Mouse (Mus musculus): Measurements from ENCODE around the gene Tubgcp2.

Gene Tubgcp2

GRCm38 (mm10) chr7:140047811-140048311, 11.4 kb upstream of the Tubgcp2 start:
- DNase-seq (ENCODE audit: low spot score) = no peak

- DNase-seq (ENCODE audit: low spot score) = no peak
Observed at GRCm38 (mm10) chr7:140045546-140045945, 9.1 kb upstream of the Tubgcp2 start.

DNA sequence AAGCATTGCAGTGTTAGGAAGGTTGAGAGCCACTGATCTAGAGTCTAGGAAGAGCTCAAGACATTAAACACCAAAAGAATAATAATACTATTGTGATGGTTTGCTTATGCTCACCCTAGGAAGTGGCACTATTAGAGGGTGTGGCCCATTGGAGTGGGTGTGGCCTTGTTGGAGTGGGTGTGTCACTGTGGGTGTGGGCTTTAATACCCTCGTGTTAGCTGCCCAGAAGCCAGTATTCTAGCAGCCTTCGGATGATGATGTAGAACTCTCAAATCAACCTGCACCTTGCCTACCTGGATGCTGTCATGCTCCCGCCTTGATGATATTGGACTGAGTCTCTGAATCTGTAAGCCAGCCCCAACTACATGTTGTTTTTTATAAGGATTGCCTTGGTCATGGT, 6.3 kb upstream of the Tubgcp2 start:
- DNase-seq (ENCODE audit: low spot score) = no peak

DNA sequence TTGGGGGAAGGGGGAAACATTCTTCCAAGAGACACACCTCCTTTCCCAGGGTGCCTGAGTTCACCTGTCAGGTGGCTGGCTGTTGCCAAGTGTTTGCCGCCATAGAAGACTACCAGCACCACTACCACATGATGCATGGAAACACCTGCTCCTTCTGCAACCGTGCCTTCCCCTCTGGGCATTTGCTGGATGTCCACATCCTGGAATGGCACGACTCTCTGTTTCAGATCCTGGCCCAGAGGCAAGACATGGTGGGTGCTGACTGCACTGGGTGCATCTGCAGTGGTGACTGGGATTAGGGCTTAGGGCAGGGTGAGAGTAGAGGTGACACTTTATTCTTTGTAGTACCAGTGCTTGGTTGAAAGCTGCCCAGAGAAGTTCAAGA, 694 bp upstream of the Tubgcp2 start:
- DNase-seq (ENCODE audit: low spot score) = no peak

DNA sequence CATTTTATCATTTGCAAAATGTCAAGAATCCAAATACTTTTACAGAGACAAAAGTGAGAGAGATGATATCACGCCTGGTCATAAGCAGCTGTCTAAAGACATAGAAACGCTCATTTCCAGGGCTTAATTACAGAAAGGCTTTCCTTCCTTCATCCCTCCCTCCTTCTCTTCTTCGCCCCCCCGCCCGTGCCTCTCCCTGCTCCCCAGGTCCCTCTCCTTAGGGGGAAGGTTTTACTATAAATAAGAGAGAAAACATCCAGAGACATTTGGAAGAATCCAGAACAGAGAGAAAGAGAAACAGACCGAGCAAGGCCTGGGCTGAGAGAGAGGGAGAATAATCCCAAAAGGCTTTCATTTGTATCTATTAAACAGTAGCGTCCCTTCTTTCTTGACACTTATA, 1.0 kb downstream of the Tubgcp2 start:
- DNase-seq (ENCODE audit: low spot score) = no peak

GRCm38 (mm10) chr7:140033386-140033785, 3.1 kb downstream of the Tubgcp2 start:
- DNase-seq (ENCODE audit: low spot score) = no peak

GRCm38 (mm10) chr7:140032366-140032765, 4.1 kb downstream of the Tubgcp2 start:
- DNase-seq (ENCODE audit: low spot score) = no peak

DNA sequence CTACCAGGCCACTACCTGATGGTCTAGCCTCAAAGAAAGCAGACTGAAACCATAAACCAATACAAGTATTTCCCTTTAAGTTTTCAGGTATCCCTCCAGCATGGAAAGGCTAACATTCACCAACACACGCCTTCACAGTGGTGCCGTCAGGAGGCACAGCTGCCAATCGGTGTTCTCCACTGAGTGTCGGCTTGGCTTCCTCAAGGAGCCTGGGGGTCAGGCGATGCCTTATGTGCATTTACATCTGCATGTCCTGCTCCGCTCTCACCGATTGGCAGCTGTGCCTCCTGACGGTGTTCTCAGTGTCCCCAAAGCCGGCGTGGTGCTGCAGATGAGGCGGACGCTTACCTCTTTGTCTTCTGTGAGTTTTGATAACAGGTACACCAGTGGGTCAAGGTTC, 4.7 kb downstream of the Tubgcp2 start:
- DNase-seq (ENCODE audit: low spot score) = no peak

GRCm38 (mm10) chr7:140011336-140011735, 25.1 kb downstream of the Tubgcp2 start:
- no peak for DNase-seq (ENCODE audit: low spot score)

- DNase-seq (ENCODE audit: low spot score) = no peak
Observed at GRCm38 (mm10) chr7:140007781-140008180, 28.7 kb downstream of the Tubgcp2 start.

DNA sequence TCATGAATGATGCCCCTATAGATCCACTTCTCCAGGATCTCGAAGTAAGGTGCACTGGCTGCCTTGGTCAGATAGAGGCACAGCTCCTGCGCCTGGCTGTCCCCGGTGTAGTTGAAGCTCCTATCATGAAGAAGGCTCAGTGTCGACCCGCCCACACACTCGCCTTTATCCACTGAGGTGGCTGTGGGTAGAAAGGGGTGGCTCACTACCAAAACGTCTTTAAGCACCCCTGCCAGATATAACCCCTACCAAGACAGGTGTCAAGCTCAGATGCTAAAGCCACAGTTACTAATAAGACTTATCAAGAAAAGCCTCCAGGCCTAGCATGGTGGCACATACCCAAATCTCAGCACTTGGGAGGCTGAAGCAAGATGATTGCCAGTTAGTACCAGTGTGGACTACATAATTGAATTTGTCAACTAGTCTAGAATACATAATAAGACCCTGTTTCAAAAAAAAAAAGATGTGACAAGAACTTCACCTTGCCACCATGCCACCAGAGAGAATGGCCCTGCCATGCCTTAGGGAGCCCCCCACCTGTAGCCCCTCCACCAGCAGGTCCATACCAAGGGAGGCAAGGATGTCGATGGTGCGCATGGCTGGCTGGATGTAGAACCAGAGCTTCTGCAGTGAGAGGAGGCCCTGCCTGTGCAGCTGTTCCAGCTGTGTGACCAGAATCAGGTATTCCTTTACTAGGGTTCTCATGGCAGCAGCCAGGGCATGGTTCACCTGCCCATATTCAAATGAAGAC, 29.4 kb downstream of the Tubgcp2 start:
- no peak for DNase-seq (ENCODE audit: low spot score)

DNA sequence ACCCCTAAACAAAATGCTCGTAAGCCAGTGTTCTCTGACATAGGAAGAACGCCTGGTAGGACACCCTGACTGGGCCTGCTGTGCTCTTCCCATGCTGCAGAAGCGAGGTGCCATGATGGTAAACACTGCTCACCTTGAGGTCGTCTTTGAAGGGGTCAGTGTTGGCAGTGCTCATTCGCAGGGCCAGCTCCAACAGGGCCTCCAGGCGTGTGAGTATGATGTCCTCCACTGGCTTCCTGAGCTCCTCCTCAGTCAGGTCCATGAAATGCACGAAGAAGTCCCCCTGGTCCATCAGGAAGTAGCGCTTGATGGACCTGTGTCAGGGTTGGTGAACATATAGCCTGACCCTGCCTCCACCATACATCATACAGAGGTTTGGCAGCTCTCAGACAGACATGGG, 31.8 kb downstream of the Tubgcp2 start:
- no peak for DNase-seq (ENCODE audit: low spot score)

- no peak for DNase-seq (ENCODE audit: low spot score)
Observed at GRCm38 (mm10) chr7:140001086-140001740, 35.3 kb downstream of the Tubgcp2 start.

DNA sequence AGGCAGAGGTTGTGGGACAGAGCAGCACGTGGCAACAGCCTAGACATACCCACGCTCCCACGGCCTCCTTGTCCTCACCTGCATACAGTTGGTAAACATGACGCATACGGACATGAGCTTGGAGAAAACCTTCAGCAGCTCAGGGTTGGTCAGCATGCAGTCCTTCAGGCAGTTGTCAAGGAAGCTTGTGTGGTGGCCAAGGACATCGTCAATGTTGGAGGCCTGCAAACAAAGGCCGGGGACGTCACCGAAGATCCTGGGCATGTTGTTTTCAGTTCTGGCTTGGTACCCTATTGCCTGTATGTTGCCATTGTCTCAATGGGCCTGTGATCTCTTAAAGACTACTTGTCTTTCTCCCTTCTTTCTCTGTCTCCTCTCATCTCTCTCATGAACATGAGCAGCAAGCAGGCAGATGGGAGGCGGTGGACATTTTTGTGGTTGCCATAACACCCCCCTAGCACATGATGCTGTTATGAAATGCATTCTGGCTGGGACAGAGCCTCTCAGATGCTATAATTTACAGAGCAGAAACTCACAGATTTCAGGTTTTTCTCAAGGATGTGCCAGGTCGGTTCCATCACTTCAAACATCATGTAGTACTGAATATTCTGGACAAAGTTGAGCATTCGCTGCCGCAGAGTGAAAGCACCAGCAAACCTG, 37.6 kb downstream of the Tubgcp2 start:
- no peak for DNase-seq (ENCODE audit: low spot score)

- DNase-seq (ENCODE audit: low spot score) = peak; percentile 48
Observed at GRCm38 (mm10) chr7:139994676-139995075, 41.8 kb downstream of the Tubgcp2 start.

- no peak for DNase-seq (ENCODE audit: low spot score)
Observed at GRCm38 (mm10) chr7:139994202-139994601, 42.3 kb downstream of the Tubgcp2 start.

GRCm38 (mm10) chr7:139993532-139993931, 42.9 kb downstream of the Tubgcp2 start:
- DNase-seq (ENCODE audit: low spot score) = no peak

DNA sequence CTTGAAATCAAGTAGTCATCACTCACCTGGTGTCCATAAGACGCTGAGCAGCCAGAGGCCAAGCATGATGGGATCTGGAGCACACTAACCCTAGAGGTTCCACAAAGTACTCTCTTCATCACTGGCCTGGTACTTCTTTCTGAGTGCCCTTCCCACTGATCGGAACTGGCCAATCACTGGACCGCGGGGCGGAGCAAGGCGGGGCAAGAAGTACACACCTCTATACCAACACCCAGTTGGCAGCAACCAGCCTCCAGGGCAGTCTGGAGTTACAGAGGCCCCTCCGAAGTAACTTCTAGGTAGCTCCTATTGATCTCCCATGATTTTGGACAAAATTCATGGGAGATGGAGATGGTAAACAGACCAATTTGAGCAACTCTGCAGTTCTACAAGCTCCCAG, 44.1 kb downstream of the Tubgcp2 start, which contains the start of gene Adam8:
Adam8 (minus strand) TSS at position 157 of the 400 bp plus-strand sequence.
- DNase-seq (ENCODE audit: low spot score) = no peak

- no peak for DNase-seq (ENCODE audit: low spot score)
Observed at GRCm38 (mm10) chr7:139990864-139991394, 45.5 kb downstream of the Tubgcp2 start.

DNA sequence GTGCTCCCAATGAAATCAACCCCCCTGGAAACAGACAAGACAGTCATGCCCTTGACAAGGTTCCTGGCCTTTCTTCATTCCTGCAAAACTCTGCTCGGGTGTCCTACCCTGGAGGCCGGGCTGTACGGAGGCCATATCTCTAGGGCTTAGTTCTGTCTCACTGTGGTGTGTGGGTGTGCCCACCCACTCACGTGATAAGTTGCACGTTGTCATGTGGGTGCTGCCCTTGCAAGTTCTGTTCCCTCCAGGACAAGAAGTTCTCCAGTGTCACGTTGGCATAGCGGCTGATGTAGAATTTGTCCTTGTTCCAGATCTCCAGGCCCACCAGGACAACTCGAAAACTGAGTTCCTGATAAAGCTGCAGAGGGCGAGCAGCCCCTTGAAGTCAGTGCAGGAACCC, 48.2 kb downstream of the Tubgcp2 start:
- no peak for DNase-seq (ENCODE audit: low spot score)

- no peak for DNase-seq (ENCODE audit: low spot score)
Observed at GRCm38 (mm10) chr7:139984505-139984904, 52.0 kb downstream of the Tubgcp2 start.

DNA sequence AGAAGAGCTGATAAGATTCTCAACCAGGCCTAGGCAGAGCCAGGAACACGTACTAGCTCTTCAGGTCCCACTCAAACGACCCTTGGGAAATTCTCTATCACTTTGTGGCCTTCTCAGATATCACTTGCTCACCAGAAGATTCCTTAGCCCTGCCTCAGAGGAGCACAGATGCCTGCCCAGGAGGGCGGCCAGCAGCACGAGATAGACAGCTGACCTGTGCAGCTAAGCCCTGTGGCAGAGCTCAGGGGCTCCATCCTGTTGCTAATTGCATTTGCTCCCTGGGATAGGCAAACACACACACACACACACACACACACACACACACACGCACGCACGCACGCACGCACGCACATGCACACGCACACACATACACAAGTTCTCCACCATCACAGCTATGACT, 54.4 kb downstream of the Tubgcp2 start:
- DNase-seq (ENCODE audit: low spot score) = no peak

DNA sequence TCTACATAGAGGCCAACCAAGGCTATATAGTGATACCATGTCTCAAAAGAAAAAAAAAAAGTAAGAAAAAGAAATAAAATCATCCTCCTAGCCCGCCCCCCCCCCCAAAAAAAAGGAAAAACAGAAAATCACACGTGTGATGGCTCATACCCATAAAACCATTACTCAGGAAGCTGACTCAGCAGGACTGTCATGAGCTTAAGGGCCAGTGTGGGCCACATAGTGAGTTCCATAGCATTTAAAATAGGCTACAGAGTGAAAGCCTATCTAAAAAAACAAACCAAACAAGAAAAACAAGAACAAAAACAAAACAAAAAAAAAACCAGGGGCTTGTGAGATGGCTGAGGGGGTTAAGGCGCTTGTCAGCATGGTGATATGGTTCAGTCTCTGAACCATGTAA, 55.7 kb downstream of the Tubgcp2 start:
- DNase-seq (ENCODE audit: low spot score) = no peak
